Mouse (Mus musculus): ENCODE measurements around the gene Exd1.
A peak's percentile ranks its signal among the peaks of the same experiment; 100 is the strongest.

- TF ChIP-seq CTCF (IDR thresholded peaks at IDR 0.05; ENCODE audit: extremely low read depth, insufficient read depth, insufficient read length, insufficient replicate concordance) (peak; percentile 90), POLR2A (IDR thresholded peaks at IDR 0.05; ENCODE audit: low read depth, low read length) (no peak)
Measured at GRCm38 (mm10) chr2:119546848-119547521, 442 bp downstream of the Exd1 start.
